Mouse (Mus musculus) heart, embryonic 16.5 days (tissue): ENCODE measurements at regions not wholly inside any gene's neighbourhood (a gene's known extent, or its start where the extent isn't known, plus 50 kb on each side); places are given as distances from the start of the nearest gene placed in this dataset.

Source experiments
- ATAC-seq: fragments of 200-750 bp; cut with Nextera tagmentation; replicated peaks from 2 replicates; pipeline ENCODE4 v1.8.0; 2017; ENCODE audit warnings: moderate number of reproducible peaks; ENCODE audit not compliant: insufficient read depth, low FRiP score; ENCODE audit errors: extremely low read depth
- H3K27ac ChIP-seq: fragments of 300-500 bp; sonication (generic); 2 replicates; pipeline ENCODE4 v1.5.1; 2014; ENCODE audit warnings: mild to moderate bottlenecking, low read length, control low read depth, moderate library complexity
- H3K27me3 ChIP-seq: fragments of 300-500 bp; sonication (generic); 2 replicates; pipeline ENCODE4 v1.6.1; 2014; ENCODE audit warnings: low read length, mixed read lengths; ENCODE audit not compliant: control insufficient read depth, insufficient read depth
- H3K36me3 ChIP-seq: fragments of 300-500 bp; sonication (generic); 2 replicates; pipeline ENCODE4 v1.6.1; 2014; ENCODE audit not compliant: control insufficient read depth, insufficient read depth
- H3K4me1 ChIP-seq: fragments of 300-500 bp; sonication (generic); 2 replicates; pipeline ENCODE4 v1.6.1; 2014; ENCODE audit warnings: low read length, mixed read lengths; ENCODE audit not compliant: control insufficient read depth, insufficient read depth
- H3K4me2 ChIP-seq: fragments of 300-500 bp; sonication (generic); 2 replicates; pipeline ENCODE4 v1.6.1; 2014; ENCODE audit warnings: low read depth, mild to moderate bottlenecking, control low read depth, low read length
- H3K4me3 ChIP-seq: fragments of 300-500 bp; sonication (generic); 2 replicates; pipeline ENCODE4 v1.5.1; 2014; ENCODE audit warnings: mild to moderate bottlenecking, control low read depth, low read length
- H3K9ac ChIP-seq: fragments of 300-500 bp; sonication (generic); 2 replicates; pipeline ENCODE4 v1.6.1; 2014; ENCODE audit warnings: low read length, control low read depth
- H3K9me3 ChIP-seq: fragments of 300-500 bp; sonication (generic); replicated peaks from 2 replicates; pipeline ENCODE4 v1.6.1; 2016; ENCODE audit warnings: low read length; ENCODE audit not compliant: control insufficient read depth
- WGBS: fragments of 180-500 bp; shearing (Covaris S2); extraction: QIAGEN DNeasy Blood & Tissue Kit; methylation state at CpG from one replicate; pipeline ENCODE4 v1.1.7; 2014; 5-methylcytosine and 5-hydroxymethylcytosine counted together

DNA sequence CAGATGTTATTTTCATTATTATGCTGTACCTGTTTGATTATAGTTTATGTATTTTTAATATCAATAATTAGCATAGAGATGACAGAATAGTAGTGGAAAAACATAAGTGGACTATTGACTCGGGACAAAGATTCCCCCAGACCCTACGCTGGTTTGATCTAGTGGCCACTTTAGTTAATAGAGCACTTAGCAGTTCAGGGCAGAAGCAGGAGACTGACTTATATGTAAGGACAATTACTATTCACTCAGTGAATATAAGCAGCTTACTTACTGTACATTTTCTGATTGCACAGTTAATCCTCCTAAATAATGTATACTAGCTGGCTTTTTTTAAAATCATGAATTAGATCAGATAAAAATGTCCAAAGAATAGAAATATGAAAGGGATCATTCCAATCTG is 416.2 kb upstream of the Prmt6 start:
- no peak overlapping the region for H3K27ac ChIP-seq
- no peak for ATAC-seq
- H3K9ac ChIP-seq: no peak overlapping the region
- no peaks in the 10 kb centered on the region for H3K27me3 ChIP-seq
- H3K4me3 ChIP-seq: no peak overlapping the region
- no peaks in the 10 kb centered on the region for H3K4me1 ChIP-seq
- no peaks in the 10 kb centered on the region for H3K36me3 ChIP-seq
- 61% methylated on average over 2 of the region's 2 CpGs for WGBS
- H3K4me2 ChIP-seq: no peak overlapping the region
- no peaks in the 10 kb centered on the region for H3K9me3 ChIP-seq

DNA sequence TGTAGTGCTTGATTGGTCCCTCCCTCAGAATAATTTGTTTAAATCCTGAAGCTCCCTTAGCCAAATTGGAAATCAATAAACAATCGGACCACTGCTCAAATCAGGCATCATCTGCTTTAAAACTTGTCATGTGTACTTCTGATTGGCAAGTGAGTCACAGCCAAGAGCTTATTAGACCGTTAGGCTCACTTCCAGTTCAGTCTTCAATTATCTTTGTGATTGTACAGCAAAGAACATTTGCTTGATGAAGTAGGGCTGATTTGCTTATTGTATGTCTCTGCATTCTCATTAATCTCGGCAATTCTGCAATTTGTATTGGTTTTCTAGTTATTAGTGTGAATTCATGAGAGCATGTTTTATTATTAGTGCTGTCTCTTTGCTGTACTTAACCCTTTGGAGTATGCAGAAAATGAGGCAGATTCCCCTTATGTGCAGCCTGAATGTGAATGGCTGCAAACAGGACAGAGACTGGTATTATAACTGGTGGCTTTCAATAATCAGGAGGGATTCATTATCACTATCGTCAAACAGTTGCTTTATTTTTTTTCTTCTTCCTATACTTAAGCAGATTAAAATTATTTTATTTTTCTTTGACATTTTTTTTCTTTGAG is 406.8 kb upstream of the Prmt6 start:
- 64% methylated on average over 4 of the region's 4 CpGs for WGBS
- H3K4me3 ChIP-seq: no peak overlapping the region
- H3K27me3 ChIP-seq: no peaks in the 10 kb centered on the region
- no peaks in the 10 kb centered on the region for H3K4me1 ChIP-seq
- H3K36me3 ChIP-seq: no peaks in the 10 kb centered on the region
- no peak for ATAC-seq
- H3K4me2 ChIP-seq: no peak overlapping the region
- no peak overlapping the region for H3K27ac ChIP-seq
- H3K9me3 ChIP-seq: no peaks in the 10 kb centered on the region
- no peak overlapping the region for H3K9ac ChIP-seq

DNA sequence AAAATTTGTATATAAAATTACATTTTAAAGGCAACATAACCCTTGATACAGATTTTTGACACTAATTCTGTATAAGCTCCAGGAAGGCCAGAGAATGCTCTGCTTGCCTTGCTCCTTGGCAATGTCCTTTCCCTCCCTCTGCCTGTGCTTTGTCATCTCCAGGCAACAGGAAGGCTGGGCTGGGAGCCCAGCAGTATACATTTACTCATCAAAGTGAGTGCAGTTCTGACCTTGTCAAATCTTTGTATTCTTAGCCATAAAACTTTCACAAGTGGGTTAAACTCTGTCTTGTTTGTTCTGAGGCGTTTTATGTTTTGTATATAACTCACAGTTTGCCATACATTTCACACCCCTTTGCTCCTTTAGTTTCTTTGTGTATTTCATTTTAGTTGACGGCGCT is 375.5 kb upstream of the Prmt6 start:
- 75% methylated on average over 3 of the region's 3 CpGs for WGBS
- H3K27ac ChIP-seq: no peak overlapping the region
- no peaks in the 10 kb centered on the region for H3K9me3 ChIP-seq
- H3K4me3 ChIP-seq: no peak overlapping the region
- no peak for ATAC-seq
- no peak overlapping the region for H3K4me2 ChIP-seq
- no peaks in the 10 kb centered on the region; the same call in 1 of the 2 replicates for H3K4me1 ChIP-seq
- no peak overlapping the region for H3K9ac ChIP-seq
- no peaks in the 10 kb centered on the region for H3K27me3 ChIP-seq
- H3K36me3 ChIP-seq: no peaks in the 10 kb centered on the region

DNA sequence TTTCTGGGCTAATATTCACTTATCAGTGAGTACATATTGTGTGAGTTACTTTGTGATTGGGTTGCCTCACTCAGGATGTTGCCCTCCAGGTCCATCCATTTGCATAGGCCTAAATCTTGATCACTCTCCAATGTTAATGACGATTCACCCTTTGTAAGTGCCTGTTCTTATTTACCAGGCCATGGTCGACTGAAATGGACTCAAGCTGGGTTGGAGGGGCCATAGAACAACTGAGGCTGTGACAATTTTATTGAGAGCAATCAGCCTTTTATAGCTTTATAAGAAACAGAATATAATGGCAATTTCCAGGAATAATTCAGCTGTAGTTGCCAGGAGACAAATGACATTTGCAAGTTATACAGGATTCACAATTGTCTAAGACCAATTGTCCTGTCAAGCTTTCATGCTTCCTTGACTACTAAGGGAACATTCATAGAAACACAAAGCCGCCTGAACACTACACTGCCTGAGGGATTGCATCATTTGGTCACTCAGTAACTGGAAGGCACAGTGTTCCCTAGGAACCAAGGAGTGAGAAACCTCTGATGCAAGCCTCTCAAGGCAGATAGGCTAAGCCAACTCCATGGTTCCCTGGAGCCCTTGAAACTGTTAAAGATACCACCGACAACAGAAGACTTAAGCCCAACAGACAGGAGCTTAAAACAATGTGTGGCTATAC is 348.5 kb upstream of the Prmt6 start:
- H3K27me3 ChIP-seq: no peaks in the 10 kb centered on the region
- no peak overlapping the region for H3K4me2 ChIP-seq
- no peak for ATAC-seq
- H3K36me3 ChIP-seq: no peaks in the 10 kb centered on the region
- no peaks in the 10 kb centered on the region for H3K4me1 ChIP-seq
- no peak overlapping the region for H3K27ac ChIP-seq
- no peak overlapping the region for H3K4me3 ChIP-seq
- no peak overlapping the region for H3K9ac ChIP-seq
- H3K9me3 ChIP-seq: no peaks in the 10 kb centered on the region
- 64% methylated on average over 4 of the region's 4 CpGs for WGBS

DNA sequence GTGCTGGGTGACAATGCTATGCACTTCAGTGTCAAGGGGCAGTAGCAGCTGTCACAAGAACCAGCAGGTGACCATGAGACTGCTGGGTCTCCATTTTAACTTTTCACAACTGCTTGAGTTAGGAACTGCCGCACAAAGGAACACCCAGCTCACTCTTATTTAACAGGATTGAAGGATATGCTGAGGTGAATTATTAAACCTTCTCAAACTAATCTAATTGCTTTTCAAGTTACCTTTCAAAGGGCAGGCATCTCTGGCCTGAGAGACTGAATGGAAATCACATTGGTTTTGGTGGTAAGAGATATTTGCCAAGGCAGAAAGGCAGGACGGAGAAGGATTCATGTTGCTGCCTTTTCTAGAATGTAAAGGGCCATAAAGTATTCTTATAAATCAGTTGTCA is 332.0 kb upstream of the Prmt6 start:
- Histone ChIP-seq H3K4me3 (no peak overlapping the region), H3K4me2 (no peak overlapping the region), H3K27me3 (no peaks in the 10 kb centered on the region), H3K27ac (no peak overlapping the region), H3K9me3 (no peaks in the 10 kb centered on the region), H3K4me1 (no peaks in the 10 kb centered on the region), H3K9ac (no peak overlapping the region), H3K36me3 (no peaks in the 10 kb centered on the region)
- ATAC-seq: no peak
- 76% methylated on average over 2 of the region's 2 CpGs for WGBS

DNA sequence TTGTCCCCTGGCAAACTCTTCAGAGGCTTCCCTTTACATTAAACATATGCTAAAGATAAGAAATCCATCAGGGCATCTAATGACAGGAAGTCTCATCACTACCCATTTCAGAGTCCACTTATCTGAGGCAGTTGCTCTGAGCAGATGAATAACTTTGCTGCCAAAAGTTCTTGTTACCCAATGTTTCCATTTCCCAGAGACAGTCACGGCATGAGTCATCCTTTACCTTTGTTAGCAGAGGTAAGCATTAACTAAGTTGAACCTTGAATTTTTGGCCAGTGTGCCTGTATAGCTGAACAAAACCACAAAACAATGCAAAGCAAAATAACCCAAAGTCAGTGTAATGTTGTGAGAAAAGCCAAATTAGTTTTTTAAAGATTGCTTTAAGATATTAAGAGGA is 328.5 kb upstream of the Prmt6 start:
- Histone ChIP-seq H3K9ac (no peak overlapping the region), H3K27me3 (no peaks in the 10 kb centered on the region), H3K4me3 (no peak overlapping the region), H3K4me2 (no peak overlapping the region), H3K4me1 (no peaks in the 10 kb centered on the region), H3K27ac (no peak overlapping the region), H3K9me3 (no peaks in the 10 kb centered on the region), H3K36me3 (no peaks in the 10 kb centered on the region)
- 37% methylated on average over 1 of the region's 1 CpGs for WGBS
- ATAC-seq: no peak

DNA sequence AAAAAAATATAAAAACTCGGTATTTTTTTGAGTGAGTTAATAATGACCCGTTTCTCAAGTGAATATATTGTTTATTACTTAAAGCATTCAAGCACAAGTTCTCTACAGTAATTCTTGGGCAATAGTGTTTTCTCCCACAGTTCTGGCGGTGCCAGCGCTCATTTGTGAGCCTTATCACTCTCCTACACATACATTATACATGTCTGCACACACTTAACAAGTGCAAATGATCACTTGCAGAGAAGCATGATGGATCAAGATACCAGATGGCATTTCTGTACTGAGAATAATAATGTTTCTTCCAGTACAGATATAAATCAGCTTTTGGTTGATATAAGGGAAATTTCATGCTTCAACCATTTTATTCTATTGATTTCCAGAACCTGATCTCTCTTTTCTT is 316.4 kb upstream of the Prmt6 start:
- Histone ChIP-seq H3K4me2 (no peak overlapping the region), H3K27me3 (no peaks in the 10 kb centered on the region), H3K9ac (no peak overlapping the region), H3K36me3 (no peaks in the 10 kb centered on the region), H3K9me3 (no peaks in the 10 kb centered on the region), H3K27ac (no peak overlapping the region), H3K4me3 (no peak overlapping the region), H3K4me1 (no peaks in the 10 kb centered on the region)
- no peak for ATAC-seq
- 58% methylated on average over 4 of the region's 4 CpGs for WGBS

DNA sequence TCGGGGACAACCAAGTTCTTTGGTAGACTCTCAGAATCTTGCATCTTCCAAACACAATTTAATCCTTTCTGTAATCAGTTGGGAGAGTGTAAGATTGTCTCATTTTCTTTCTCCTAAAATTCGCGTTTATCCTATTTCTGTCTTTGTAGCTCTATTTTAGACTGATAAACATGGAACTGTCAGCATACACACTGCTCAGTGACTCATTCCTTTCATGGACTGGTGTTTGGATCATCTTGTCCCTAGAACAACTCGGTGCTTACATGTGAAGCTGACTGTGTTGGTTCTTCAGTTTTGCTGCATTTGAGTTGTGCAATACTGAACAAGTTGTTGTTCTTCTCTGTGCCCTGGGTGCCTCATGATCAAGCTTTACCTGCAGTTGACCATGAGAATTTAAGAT is 296.5 kb upstream of the Prmt6 start:
- Histone ChIP-seq H3K27me3 (no peaks in the 10 kb centered on the region), H3K27ac (no peak overlapping the region), H3K9ac (no peak overlapping the region), H3K4me1 (no peaks in the 10 kb centered on the region), H3K4me3 (no peak overlapping the region), H3K36me3 (no peaks in the 10 kb centered on the region), H3K4me2 (no peak overlapping the region), H3K9me3 (no peaks in the 10 kb centered on the region)
- WGBS: 71% methylated on average over 4 of the region's 4 CpGs
- no peak for ATAC-seq

DNA sequence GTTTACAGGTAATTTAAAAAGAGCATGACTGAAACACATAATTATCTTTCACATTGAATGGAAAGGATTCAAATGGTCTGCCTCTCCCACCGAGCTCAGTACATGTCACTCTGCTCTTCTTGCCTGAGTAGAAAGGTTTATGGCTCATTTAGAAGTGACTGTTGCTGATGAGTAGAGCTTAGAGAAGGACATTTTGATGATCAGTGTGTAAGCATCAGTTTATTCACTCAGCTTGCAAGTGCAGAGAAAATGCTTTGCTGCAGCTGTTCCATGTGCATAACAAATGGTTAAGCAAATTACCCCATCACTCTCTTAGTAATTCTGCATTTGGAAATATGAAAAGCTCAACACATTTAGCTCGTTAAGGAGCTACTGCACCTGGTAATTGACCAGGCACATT is 287.5 kb upstream of the Prmt6 start:
- Histone ChIP-seq H3K9me3 (no peaks in the 10 kb centered on the region), H3K4me3 (no peak overlapping the region), H3K27ac (no peak overlapping the region), H3K9ac (no peak overlapping the region), H3K36me3 (no peaks in the 10 kb centered on the region), H3K27me3 (no peaks in the 10 kb centered on the region), H3K4me1 (no peaks in the 10 kb centered on the region), H3K4me2 (no peak overlapping the region)
- 51% methylated on average over 2 of the region's 2 CpGs for whole genome bisulfite sequencing
- ATAC-seq: no peak
